ENCODE assay signal across 8 mouse cellular contexts in genomic region chr2:78189620-78190019, GRCm38 (mm10).
DNase-seq lines count a peak whose midpoint lies in the region; ATAC-seq and TF ChIP-seq lines count a peak whose summit lies in the region.
"Had no signal": no experiment of that assay in that cellular context is flagged by ENCODE, and none has a peak within 500 bp of the region (broad histone marks: within the 10 kb centered on the region; RNA-seq: fewer than 3 reads in every experiment).

No protein-coding gene starts in this region.

- H3K9ac ChIP-seq in liver, postnatal 0 days (replicated peaks), result no peak overlapping the region
- H3K9ac ChIP-seq in embryonic facial prominence, embryonic 11.5 days (replicated peaks; ENCODE audit: low read length), result no peak overlapping the region

- no peak for ATAC-seq in liver, postnatal 0 days
- peak; percentile 82; the same call in 1 of the 2 replicates for ATAC-seq in embryonic facial prominence, embryonic 11.5 days (replicated peaks; ENCODE audit: insufficient number of reproducible peaks, low FRiP score, low TSS enrichment, low read depth)
- ATAC-seq: Patski had no signal

- 16% methylated on average over 1 of the region's 1 CpGs for WGBS in liver, postnatal 0 days (ENCODE audit: insufficient replicate concordance)
- 6% methylated on average over 1 of the region's 1 CpGs for WGBS in embryonic facial prominence, embryonic 11.5 days

- H3K36me3 ChIP-seq in liver, postnatal 0 days (replicated peaks; ENCODE audit: insufficient read depth, low read length), result no peaks in the 10 kb centered on the region
- no peaks in the 10 kb centered on the region for H3K36me3 ChIP-seq in embryonic facial prominence, embryonic 11.5 days (replicated peaks; ENCODE audit: control insufficient read depth, insufficient read depth, low read depth, low read length)

- H3K4me2 ChIP-seq in liver, postnatal 0 days (ENCODE audit: low read depth, low read length), result no peak overlapping the region
- no peak overlapping the region for H3K4me2 ChIP-seq in embryonic facial prominence, embryonic 11.5 days (ENCODE audit: low read depth, low read length)

- no peak overlapping the region for H3K27ac ChIP-seq in liver, postnatal 0 days (ENCODE audit: low read depth)
- no peak overlapping the region for H3K27ac ChIP-seq in embryonic facial prominence, embryonic 11.5 days (replicated peaks; ENCODE audit: low read depth, low read length)

- no peak overlapping the region for H3K4me3 ChIP-seq in liver, postnatal 0 days (ENCODE audit: low read depth, low read length)
- H3K4me3 ChIP-seq in embryonic facial prominence, embryonic 11.5 days (ENCODE audit: low read depth, low read length), result no peak overlapping the region

- DNase-seq in liver, result peak; percentile 14
- DNase-seq in liver, postnatal 0 days, result no peak
- DNase-seq in embryonic facial prominence, embryonic 11.5 days (ENCODE audit: low spot score), result peak; percentile 72
- peak; percentile 16 to 60 for DNase-seq in gastrocnemius, postnatal 4 days (ENCODE audit: low spot score in 2 of 2)
- peak; percentile 47 for DNase-seq in retina, postnatal 1 day
- DNase-seq in lung, postnatal 10 days, result no peak
- DNase-seq in adrenal gland, postnatal 14 days, result no peak

- no peaks in the 10 kb centered on the region for H3K9me3 ChIP-seq in liver, postnatal 0 days (ENCODE audit: low read length)
- no peaks in the 10 kb centered on the region for H3K9me3 ChIP-seq in embryonic facial prominence, embryonic 11.5 days (replicated peaks; ENCODE audit: control insufficient read depth, low read length)

- no peak for TF ChIP-seq EP300 in liver, postnatal 0 days (IDR thresholded peaks at IDR 0.05; ENCODE audit: low read depth)

- no peaks in the 10 kb centered on the region for H3K27me3 ChIP-seq in liver, postnatal 0 days (ENCODE audit: insufficient read depth, low read length)
- H3K27me3 ChIP-seq in embryonic facial prominence, embryonic 11.5 days (ENCODE audit: control insufficient read depth, insufficient read depth, low read length), result no peaks in the 10 kb centered on the region

- no peak for TF ChIP-seq CTCF in liver, postnatal 0 days (IDR thresholded peaks at IDR 0.05; ENCODE audit: low read depth)

- H3K4me1 ChIP-seq in liver, postnatal 0 days (ENCODE audit: insufficient read depth), result no peaks in the 10 kb centered on the region
- H3K4me1 ChIP-seq in embryonic facial prominence, embryonic 11.5 days (ENCODE audit: control insufficient read depth, insufficient read depth, low read length), result no peaks in the 10 kb centered on the region

Comparison
In these comparisons a context has a peak if more than half of its experiments do, and no peak if none do; other contexts are left out.
1. DNase-seq: peak in liver (single experiment), embryonic facial prominence, embryonic 11.5 days (single experiment), gastrocnemius, postnatal 4 days (2 of 2) and retina, postnatal 1 day (single experiment); none in liver, postnatal 0 days (single experiment), lung, postnatal 10 days (single experiment) and adrenal gland, postnatal 14 days (single experiment).